Mouse (Mus musculus) thymus, adult 2 months (tissue): ENCODE data around the gene Hdgfl3.

Experiments used
- CTCF ChIP-seq: fragments of 200-500 bp; IDR thresholded peaks from 2 replicates; pipeline ENCODE4 v1.5.1; 2012; ENCODE audit warnings: mild to moderate bottlenecking, control low read depth, low read length, moderate library complexity, borderline replicate concordance; ENCODE audit not compliant: control insufficient read depth, poor library complexity, insufficient read depth; ENCODE audit errors: extremely low read depth
- POLR2A ChIP-seq: fragments of 200-500 bp; IDR thresholded peaks from 2 replicates; pipeline ENCODE4 v1.6.1; 2012; ENCODE audit warnings: mild to moderate bottlenecking, low read length, control low read depth, moderate library complexity; ENCODE audit not compliant: control insufficient read depth, poor library complexity, insufficient read depth; ENCODE audit errors: extremely low read depth

- TF ChIP-seq POLR2A (no peak), CTCF (no peak)
Observed at GRCm38 (mm10) chr7:81851706-81852105, 82.6 kb downstream of the Hdgfl3 start.
